Mouse (Mus musculus) heart, postnatal 0 days (tissue): ENCODE results near the gene Prkch. TPM values are rescaled to one million over a fixed set of nuclear protein-coding genes. Genes with fewer than 3 reads are reported as not detected.

Source experiments
- ATAC-seq: fragments of 200-750 bp; cut with Nextera tagmentation; 2 replicates; pipeline ENCODE4 v1.8.0; 2017; ENCODE audit warnings: low read depth, moderate number of reproducible peaks, moderate library complexity; ENCODE audit not compliant: insufficient read depth
- DNase-seq: peaks from one replicate; pipeline ENCODE4 v3.0.0-alpha.2; 2016; ENCODE audit warnings: low spot score
- H3K27ac ChIP-seq: fragments of 300-500 bp; sonication (generic); 2 replicates; pipeline ENCODE4 v1.5.1; 2014; ENCODE audit warnings: low read depth, mild to moderate bottlenecking
- H3K27me3 ChIP-seq: fragments of 300-500 bp; sonication (generic); 2 replicates; pipeline ENCODE4 v1.6.1; 2014; ENCODE audit warnings: low read length, mixed read lengths; ENCODE audit not compliant: control insufficient read depth, insufficient read depth
- H3K36me3 ChIP-seq: fragments of 300-500 bp; sonication (generic); replicated peaks from 2 replicates; pipeline ENCODE4 v1.6.1; 2014; ENCODE audit warnings: low read length, mixed read lengths; ENCODE audit not compliant: control insufficient read depth, insufficient read depth
- H3K4me1 ChIP-seq: fragments of 300-500 bp; sonication (generic); 2 replicates; pipeline ENCODE4 v1.6.1; 2014; ENCODE audit warnings: antibody characterized with exemption; ENCODE audit not compliant: control insufficient read depth, insufficient read depth
- H3K4me2 ChIP-seq: fragments of 300-500 bp; sonication (generic); 2 replicates; pipeline ENCODE4 v1.6.1; 2014; ENCODE audit warnings: low read depth, mild to moderate bottlenecking, low read length, moderate library complexity
- H3K4me3 ChIP-seq: fragments of 300-500 bp; sonication (generic); 2 replicates; pipeline ENCODE4 v1.5.1; 2014; ENCODE audit warnings: low read depth, low read length
- H3K9ac ChIP-seq: fragments of 300-500 bp; sonication (generic); replicated peaks from 2 replicates; pipeline ENCODE4 v1.6.1; 2014; ENCODE audit warnings: low read depth, low read length, mixed read lengths
- H3K9me3 ChIP-seq: fragments of 300-500 bp; sonication (generic); replicated peaks from 2 replicates; pipeline ENCODE4 v1.6.1; 2016; ENCODE audit warnings: low read length; ENCODE audit not compliant: control insufficient read depth
- CTCF ChIP-seq: IDR thresholded peaks from 2 replicates; pipeline ENCODE4 v1.5.1; 2016; ENCODE audit warnings: antibody characterized with exemption, control low read depth, low read depth
- EP300 ChIP-seq: IDR thresholded peaks from 2 replicates; pipeline ENCODE4 v1.6.1; 2016; ENCODE audit warnings: antibody characterized with exemption, low read depth
- WGBS: fragments of 180-500 bp; shearing (Covaris S2); extraction: QIAGEN DNeasy Blood & Tissue Kit; methylation state at CpG from one replicate; pipeline ENCODE4 v1.1.7; 2014; 5-methylcytosine and 5-hydroxymethylcytosine counted together
- polyA plus RNA-seq: library from polyadenylated mRNA; unstranded; fragments of >200 nt; fragmentation: Nextera tagmentation; extraction: Ambion mirVana; gene quantifications from 2 replicates; pipeline ENCODE4 v1.2.1, GENCODE M21; 2015
- total RNA-seq: library from RNA; depleted of rRNA; stranded (reverse); fragments of >200 nt; gene quantifications from 2 replicates; pipeline ENCODE4 v1.2.3, GENCODE M21; 2014; ENCODE audit warnings: low replicate concordance

Gene Prkch
- total and polyA plus RNA-seq, 2 experiments from 2014 or later, result 7.9 to 20.5 TPM

DNA sequence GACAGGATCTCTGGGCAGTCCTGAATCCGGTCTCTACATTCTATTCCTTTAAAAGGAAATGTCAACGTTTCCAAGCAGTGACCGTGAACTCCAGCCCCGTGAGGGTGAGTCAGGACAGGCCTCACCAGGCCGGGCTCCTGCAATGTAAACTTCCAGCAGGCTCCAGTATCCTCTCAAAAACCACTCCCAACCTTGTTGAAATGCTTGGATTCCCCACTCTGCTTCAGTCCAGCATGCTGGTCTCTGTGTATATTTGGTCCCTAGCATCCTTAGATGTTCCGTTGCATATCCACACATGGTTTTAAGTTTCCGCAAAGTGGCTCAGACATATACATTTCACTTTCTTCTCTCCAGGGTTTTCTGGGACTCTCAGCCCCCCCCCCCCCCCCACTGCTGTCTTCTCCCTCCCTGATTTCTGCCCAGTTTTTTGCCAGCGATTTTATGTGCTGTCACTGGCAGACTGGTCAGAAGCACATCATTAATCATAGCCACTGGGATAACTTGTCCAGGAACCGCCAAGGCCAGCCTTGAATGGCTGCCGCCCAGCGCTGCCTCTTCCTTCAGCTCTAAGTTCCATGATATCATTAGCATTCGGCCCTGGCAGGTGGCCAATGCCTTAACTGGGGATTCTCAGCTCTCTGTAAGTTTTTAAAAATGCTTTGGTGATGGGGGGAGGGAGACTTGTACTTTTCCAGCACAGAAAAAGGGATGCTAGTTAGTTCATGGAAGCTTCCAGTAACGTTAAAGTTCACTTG, 225.6 kb downstream of the Prkch start:
- Histone ChIP-seq H3K27ac (peak overlapping the region; percentile 69), H3K4me1 (peaks cover 35% of the 10 kb centered on the region), H3K9ac (no peak overlapping the region), H3K4me2 (peak overlapping the region; percentile 22; the same call in 1 of the 2 replicates), H3K36me3 (no peaks in the 10 kb centered on the region), H3K4me3 (no peak overlapping the region), H3K9me3 (no peaks in the 10 kb centered on the region), H3K27me3 (no peaks in the 10 kb centered on the region)
- ATAC-seq, result peak; percentile 61
- TF ChIP-seq CTCF, result no peak
- no peak for TF ChIP-seq EP300
- WGBS, result 19% methylated on average over 13 of the region's 13 CpGs
- peak; percentile 77 for DNase-seq

DNA sequence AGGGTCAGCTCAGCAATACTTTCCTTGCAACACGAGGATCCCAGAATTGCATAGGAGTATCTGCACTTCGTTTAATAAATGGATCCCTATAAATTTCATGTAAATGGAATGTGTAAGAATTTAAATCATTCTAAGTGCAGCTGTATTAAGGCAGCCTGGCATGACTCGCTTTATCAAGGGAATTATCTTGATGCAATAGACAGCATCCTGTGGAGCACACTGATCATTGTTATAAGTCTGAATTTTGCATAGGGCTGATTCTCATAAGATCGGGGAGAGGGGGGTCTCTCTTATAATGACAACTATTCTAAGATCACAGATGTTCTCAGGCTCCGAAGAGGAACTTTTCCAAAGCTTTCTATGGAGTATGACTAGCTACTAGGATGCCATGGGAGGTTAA, 226.3 kb downstream of the Prkch start:
- H3K27me3 ChIP-seq, result no peaks in the 10 kb centered on the region
- H3K27ac ChIP-seq, result peak overlapping the region; percentile 69; the same call in 1 of the 2 replicates
- no peak for DNase-seq
- H3K9me3 ChIP-seq, result no peaks in the 10 kb centered on the region
- no peaks in the 10 kb centered on the region for H3K36me3 ChIP-seq
- no peak overlapping the region for H3K4me3 ChIP-seq
- TF ChIP-seq CTCF (no peak), EP300 (no peak)
- H3K9ac ChIP-seq, result no peak overlapping the region
- peaks cover 35% of the 10 kb centered on the region for H3K4me1 ChIP-seq
- no peak overlapping the region for H3K4me2 ChIP-seq
- WGBS, result 59% methylated on average over 5 of the region's 5 CpGs
- no peak for ATAC-seq

DNA sequence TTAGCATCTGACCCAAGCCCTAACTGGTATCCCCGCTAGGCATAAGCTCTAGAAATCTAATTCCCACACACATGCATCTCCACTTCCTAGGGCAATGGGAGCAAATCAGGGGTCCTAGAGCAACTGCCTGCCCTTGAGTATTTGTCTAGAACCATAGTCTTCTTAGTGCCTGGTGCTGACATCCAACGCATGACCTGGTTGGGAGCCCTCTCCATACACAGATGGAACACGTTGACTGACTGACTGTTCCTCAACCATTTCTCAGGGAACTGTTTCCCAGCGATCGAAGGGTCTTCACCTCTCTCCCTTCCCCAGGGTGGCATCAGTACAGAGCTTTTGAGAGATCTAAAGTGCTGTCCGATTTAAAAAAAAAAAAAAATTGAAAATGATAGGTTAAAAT, 227.6 kb downstream of the Prkch start:
- Histone ChIP-seq H3K9me3 (no peaks in the 10 kb centered on the region), H3K9ac (no peak overlapping the region), H3K4me2 (no peak overlapping the region), H3K4me1 (peaks cover 35% of the 10 kb centered on the region), H3K4me3 (no peak overlapping the region), H3K36me3 (no peaks in the 10 kb centered on the region), H3K27me3 (no peaks in the 10 kb centered on the region), H3K27ac (no peak overlapping the region)
- ATAC-seq (no peak), DNase-seq (no peak)
- TF ChIP-seq CTCF (no peak), EP300 (no peak)
- 73% methylated on average over 6 of the region's 6 CpGs for WGBS

DNA sequence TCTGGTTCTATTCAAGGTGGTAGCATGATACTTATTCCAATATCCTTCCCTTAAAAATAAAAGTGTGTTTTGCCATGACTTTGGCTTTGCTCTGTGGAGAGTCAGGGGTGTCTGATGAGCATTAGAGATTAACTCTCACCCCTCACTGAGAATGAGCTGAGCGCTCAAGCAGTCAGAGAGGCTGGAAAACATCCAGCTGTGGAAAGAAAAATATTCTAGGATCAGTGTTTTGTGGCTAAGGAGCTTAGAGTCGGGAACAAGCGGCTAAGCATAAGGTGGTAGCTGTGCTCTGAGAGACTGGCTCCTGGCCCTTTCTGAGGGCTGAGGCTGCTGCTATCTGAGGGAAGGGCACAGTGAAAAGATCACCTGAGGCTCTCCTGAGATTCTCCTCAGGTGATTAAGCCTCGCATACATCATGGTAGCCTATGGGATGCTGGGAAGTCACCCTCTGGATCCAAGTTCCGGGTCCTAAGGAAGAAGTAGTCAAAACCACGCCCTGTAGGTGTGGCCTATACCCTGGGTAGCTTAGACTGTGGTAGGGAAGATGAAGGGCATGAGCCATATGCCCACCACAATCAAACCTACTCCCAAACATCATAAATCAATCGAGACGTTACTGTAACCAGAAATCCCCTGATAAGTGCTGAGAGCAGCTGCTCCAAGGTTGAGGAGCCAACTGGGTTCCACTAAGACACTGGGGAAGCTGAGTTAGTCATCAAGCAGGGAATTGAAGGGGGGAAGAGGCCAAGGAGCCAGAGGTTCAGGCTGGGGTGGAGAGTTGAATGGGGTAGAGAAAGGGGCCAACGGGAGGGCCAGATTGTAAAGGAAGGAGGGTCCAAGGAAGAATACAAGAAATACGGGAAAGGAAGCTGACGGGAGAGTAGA, 228.7 kb downstream of the Prkch start:
- H3K27ac ChIP-seq, result peak overlapping the region; percentile 4; the same call in 1 of the 2 replicates
- TF ChIP-seq CTCF, result no peak
- TF ChIP-seq EP300, result no peak
- DNase-seq (no peak), ATAC-seq (no peak)
- H3K4me3 ChIP-seq, result no peak overlapping the region
- H3K9ac ChIP-seq, result no peak overlapping the region
- peaks cover 35% of the 10 kb centered on the region for H3K4me1 ChIP-seq
- no peaks in the 10 kb centered on the region for H3K36me3 ChIP-seq
- WGBS, result 65% methylated on average over 11 of the region's 11 CpGs
- no peak overlapping the region for H3K4me2 ChIP-seq
- no peaks in the 10 kb centered on the region for H3K27me3 ChIP-seq
- no peaks in the 10 kb centered on the region for H3K9me3 ChIP-seq

DNA sequence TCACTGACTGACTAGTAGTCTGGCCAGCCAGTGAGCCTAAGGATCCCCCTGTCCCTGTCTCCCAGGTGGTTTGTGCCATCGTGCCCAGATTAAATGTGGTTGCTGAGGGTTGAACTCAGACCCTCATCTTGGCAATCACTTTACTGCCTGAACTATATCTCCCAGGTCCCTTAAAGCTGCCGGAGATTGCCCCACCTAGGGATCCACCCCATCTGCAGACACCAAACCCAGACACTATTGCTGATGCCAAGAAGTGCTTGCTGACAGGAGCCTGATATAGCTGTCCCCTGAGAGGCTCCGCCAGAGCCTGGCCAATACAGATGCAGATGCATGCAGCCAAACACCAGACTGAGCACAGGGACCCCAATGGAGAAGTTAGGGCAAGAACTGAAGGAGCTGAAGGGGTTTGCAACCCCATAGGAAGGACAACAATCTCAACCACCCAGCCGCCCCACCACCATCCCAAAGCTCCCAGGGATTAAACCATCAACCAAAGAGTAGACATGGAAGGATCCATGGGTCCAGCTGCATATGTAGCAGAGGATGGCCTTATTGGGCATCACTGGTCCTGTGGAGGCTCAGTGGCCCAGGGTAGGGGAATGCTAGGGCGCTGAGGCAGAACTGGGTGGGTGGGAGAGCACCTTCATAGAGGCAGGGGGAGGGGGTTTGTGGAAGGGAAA, 229.6 kb downstream of the Prkch start:
- no peaks in the 10 kb centered on the region for H3K27me3 ChIP-seq
- no peak for ATAC-seq
- no peak overlapping the region for H3K9ac ChIP-seq
- no peaks in the 10 kb centered on the region for H3K36me3 ChIP-seq
- 64% methylated on average over 5 of the region's 5 CpGs for WGBS
- no peak for DNase-seq
- TF ChIP-seq EP300 (no peak), CTCF (no peak)
- H3K27ac ChIP-seq, result no peak overlapping the region
- H3K4me3 ChIP-seq, result no peak overlapping the region
- H3K4me2 ChIP-seq, result no peak overlapping the region
- no peaks in the 10 kb centered on the region for H3K9me3 ChIP-seq
- peaks cover 35% of the 10 kb centered on the region for H3K4me1 ChIP-seq
